Mouse (Mus musculus) intestine, postnatal 0 days (tissue): ENCODE results near the gene Sbno2. TPM values are rescaled to one million over a fixed set of nuclear protein-coding genes. Genes with fewer than 3 reads are reported as not detected.
A peak's percentile ranks its signal among the peaks of the same experiment; 100 is the strongest.

Experiments used
- ATAC-seq: fragments of 200-750 bp; cut with Nextera tagmentation; 2 replicates; pipeline ENCODE4 v1.8.0; 2017; ENCODE audit warnings: mild to moderate bottlenecking, moderate TSS enrichment, moderate library complexity
- H3K27ac ChIP-seq: fragments of 300-500 bp; sonication (generic); 2 replicates; pipeline ENCODE4 v1.5.1; 2014; ENCODE audit warnings: mild to moderate bottlenecking, low read depth, low read length, moderate library complexity
- H3K27me3 ChIP-seq: fragments of 300-500 bp; sonication (generic); replicated peaks from 2 replicates; pipeline ENCODE4 v1.6.1; 2014; ENCODE audit warnings: low read length, mixed read lengths; ENCODE audit not compliant: control insufficient read depth, insufficient read depth
- H3K36me3 ChIP-seq: fragments of 300-500 bp; sonication (generic); 2 replicates; pipeline ENCODE4 v1.6.1; 2014; ENCODE audit warnings: mild to moderate bottlenecking, moderate library complexity; ENCODE audit not compliant: control insufficient read depth, insufficient read depth
- H3K4me1 ChIP-seq: fragments of 300-500 bp; sonication (generic); replicated peaks from 2 replicates; pipeline ENCODE4 v1.6.1; 2014; ENCODE audit warnings: antibody characterized with exemption, low read length, mixed read lengths; ENCODE audit not compliant: control insufficient read depth, insufficient read depth
- H3K4me2 ChIP-seq: fragments of 300-500 bp; sonication (generic); replicated peaks from 2 replicates; pipeline ENCODE4 v1.6.1; 2014; ENCODE audit warnings: low read depth, mild to moderate bottlenecking, moderate library complexity
- H3K4me3 ChIP-seq: fragments of 300-500 bp; sonication (generic); 2 replicates; pipeline ENCODE4 v1.5.1; 2014; ENCODE audit warnings: low read depth, low read length
- H3K9ac ChIP-seq: fragments of 300-500 bp; sonication (generic); 2 replicates; pipeline ENCODE4 v1.6.1; 2014; ENCODE audit warnings: mild to moderate bottlenecking, low read depth, low read length
- H3K9me3 ChIP-seq: fragments of 300-500 bp; sonication (generic); 2 replicates; pipeline ENCODE4 v1.6.1; 2016; ENCODE audit warnings: mixed run types; ENCODE audit not compliant: control insufficient read depth
- CTCF ChIP-seq: sonication (generic); IDR thresholded peaks from 2 replicates; pipeline ENCODE4 v1.5.1; 2016; ENCODE audit warnings: low read depth, mild to moderate bottlenecking, control low read depth, antibody characterized with exemption, moderate library complexity
- WGBS: fragments of 180-500 bp; shearing (Covaris S2); extraction: QIAGEN DNeasy Blood & Tissue Kit; methylation state at CpG from one replicate; pipeline ENCODE4 v1.1.7; 2014; 5-methylcytosine and 5-hydroxymethylcytosine counted together
- polyA plus RNA-seq: library from polyadenylated mRNA; unstranded; fragments of >200 nt; fragmentation: Nextera tagmentation; extraction: Ambion mirVana; gene quantifications from 2 replicates; pipeline ENCODE4 v1.2.1, GENCODE M21; 2015

Gene Sbno2
- polyA plus RNA-seq, 1 experiment from 2014 or later, result 9.8 TPM

DNA sequence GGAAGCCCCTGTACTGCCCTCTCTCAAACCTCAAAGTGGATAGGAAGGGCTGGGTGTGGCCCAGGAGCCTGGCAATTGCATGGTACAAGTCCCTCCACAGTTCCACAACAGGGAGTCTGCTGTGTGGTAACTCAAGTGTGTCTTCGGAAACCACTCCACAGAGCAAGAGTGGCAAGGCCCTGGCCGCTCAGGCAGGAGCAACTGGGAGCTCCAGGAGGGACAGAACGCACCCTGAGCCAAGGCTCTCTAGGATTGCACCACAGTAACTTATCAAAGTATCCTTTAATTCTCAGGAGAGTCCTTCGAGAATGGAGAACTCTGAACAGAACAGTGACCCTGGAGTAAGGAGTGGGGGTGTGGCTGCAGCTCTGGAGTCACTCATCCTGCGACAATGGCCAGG is 69.7 kb downstream of the Sbno2 start:
- Histone ChIP-seq H3K9me3 (no peaks in the 10 kb centered on the region), H3K4me1 (peaks cover 6% of the 10 kb centered on the region), H3K4me3 (no peak overlapping the region), H3K9ac (no peak overlapping the region), H3K4me2 (no peak overlapping the region), H3K27ac (peak overlapping the region; percentile 30; the same call in 1 of the 2 replicates), H3K36me3 (peaks cover 32% of the 10 kb centered on the region), H3K27me3 (no peaks in the 10 kb centered on the region)
- WGBS, result 75% methylated on average over 5 of the region's 5 CpGs
- ATAC-seq, result no peak
- TF ChIP-seq CTCF, result no peak

DNA sequence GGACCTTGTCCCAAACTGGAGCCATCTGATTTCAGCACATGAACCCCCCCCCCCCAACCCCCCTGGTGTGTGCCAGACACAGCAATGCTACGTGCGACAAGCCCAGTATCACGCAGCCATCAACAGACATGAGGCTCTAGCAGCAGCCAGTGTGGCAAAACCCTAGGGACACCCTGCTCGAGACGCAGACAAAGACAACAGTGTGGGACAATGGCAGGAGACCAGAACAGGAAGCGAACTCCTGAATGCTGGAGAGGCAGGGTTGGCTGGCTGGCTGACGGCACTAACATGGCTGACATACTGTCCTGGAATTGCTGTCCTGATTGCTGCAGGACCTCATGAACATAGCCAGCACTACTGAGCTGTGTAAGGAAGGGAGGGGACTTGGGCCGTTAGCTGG is 70.2 kb downstream of the Sbno2 start:
- Histone ChIP-seq H3K36me3 (peaks cover 32% of the 10 kb centered on the region), H3K4me3 (no peak overlapping the region), H3K4me1 (peaks cover 6% of the 10 kb centered on the region), H3K4me2 (no peak overlapping the region), H3K27me3 (no peaks in the 10 kb centered on the region), H3K9me3 (no peaks in the 10 kb centered on the region), H3K27ac (peak overlapping the region; percentile 30; the same call in 1 of the 2 replicates), H3K9ac (no peak overlapping the region)
- no peak for ATAC-seq
- WGBS, result 81% methylated on average over 8 of the region's 8 CpGs
- no peak for TF ChIP-seq CTCF

DNA sequence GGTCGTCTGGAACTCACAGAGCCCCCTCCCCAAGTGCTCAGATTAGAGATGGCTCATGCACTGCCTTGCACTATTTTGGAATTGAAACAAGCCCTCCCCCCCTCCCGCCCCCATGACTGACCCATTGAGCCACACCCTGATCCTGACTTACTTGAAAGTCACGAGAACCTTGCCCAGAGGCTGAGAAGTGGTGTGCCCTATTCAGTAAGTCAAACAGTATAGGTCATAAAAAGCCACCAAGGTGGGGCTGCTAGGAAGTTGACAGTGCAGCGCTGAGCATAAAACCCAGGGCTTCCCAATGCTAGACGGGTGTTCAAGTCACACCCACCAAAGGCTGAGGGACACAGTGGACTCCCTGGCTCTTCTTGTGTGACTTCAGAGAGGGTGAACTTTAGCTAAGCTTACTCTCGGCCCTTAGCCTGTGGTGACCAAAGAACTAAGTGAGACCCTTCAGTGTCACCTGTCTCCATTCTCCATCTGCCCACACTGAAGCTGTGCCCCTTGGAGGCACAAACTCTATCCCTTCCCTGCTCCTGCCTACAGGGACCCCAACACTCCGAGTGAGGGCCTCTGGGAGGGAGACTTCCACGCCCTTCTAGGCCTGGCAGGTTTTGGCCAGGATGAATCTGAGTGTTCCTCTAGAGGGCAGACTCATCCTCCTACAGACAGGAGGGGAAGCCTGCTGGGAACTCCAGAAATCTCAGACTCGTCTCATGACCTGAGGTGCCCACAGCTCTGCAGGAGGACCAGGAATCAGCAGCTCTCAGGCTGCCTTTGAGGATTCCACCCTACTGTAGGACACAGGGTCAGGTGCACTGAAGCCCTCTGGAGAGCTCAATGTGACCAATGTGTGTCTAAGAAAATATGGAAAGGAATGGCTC is 71.6 kb downstream of the Sbno2 start:
- WGBS, result 16% methylated on average over 9 of the region's 9 CpGs
- no peaks in the 10 kb centered on the region for H3K9me3 ChIP-seq
- H3K27me3 ChIP-seq, result no peaks in the 10 kb centered on the region
- peak overlapping the region; percentile 70 for H3K27ac ChIP-seq
- peaks cover 3% of the 10 kb centered on the region for H3K4me1 ChIP-seq
- H3K9ac ChIP-seq, result no peak overlapping the region; the same call in 1 of the 2 replicates
- peaks cover 32% of the 10 kb centered on the region for H3K36me3 ChIP-seq
- no peak overlapping the region for H3K4me3 ChIP-seq
- peak; percentile 82 for TF ChIP-seq CTCF
- peak; percentile 87 for ATAC-seq
- peak overlapping the region; percentile 35; the same call in 1 of the 2 replicates for H3K4me2 ChIP-seq

DNA sequence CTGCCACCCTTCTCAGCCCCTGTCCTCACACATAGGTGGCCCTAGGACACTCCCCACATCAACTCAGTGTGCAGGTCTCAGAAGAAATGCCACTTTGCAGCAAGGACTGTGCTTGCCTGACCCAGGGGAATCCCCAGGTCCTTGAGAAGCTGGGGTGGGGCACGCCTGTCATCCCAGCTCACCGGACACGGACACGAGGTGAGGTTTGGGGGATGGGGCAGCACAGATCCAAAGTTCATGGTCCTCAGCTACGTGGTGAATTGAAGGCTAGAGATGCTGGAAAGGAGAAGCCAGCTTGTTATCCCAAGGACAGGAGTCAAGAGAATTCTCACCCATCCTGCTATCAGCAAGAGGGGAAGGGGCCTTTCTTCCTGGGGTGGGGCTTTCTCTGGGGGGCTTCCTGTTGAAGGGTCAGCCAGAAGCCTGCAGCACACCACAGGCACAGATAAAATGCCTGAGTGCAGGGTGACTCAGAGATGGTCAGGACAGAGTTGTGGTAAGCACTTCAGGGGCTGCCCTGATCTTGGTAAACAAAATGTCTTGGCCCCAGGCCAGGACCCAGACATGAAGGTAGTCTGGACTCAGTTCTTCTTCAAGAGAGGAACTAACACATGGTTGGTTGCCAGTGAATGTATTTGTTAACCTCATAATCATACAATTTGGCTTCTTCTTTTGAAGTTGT is 72.4 kb downstream of the Sbno2 start:
- WGBS, result 10% methylated on average over 5 of the region's 5 CpGs

DNA sequence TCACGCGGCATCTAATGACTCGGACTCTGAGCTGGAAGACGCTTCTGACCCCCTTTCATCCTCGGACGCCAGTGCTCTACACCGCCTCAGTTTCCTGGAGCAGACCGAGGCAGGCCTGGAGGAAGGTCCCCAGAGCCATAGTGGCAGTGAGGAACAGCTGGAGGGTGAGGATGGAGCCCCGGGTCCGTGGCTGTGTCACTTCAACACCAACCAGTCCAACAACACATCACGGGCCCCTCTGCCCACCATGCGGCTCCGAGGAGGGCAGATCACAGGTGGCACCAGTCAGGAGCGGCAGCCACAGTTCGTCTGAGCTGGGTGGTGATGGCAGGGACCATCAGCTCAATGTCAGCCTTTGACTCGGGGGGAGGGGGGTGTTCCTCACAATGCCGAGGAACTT is 74.6 kb downstream of the Sbno2 start:
- Histone ChIP-seq H3K27me3 (no peaks in the 10 kb centered on the region), H3K36me3 (peaks cover 7% of the 10 kb centered on the region), H3K4me2 (no peak overlapping the region), H3K9me3 (no peaks in the 10 kb centered on the region), H3K4me1 (peaks cover 6% of the 10 kb centered on the region; the same call in 1 of the 2 replicates), H3K4me3 (no peak overlapping the region), H3K9ac (no peak overlapping the region), H3K27ac (no peak overlapping the region)
- TF ChIP-seq CTCF, result no peak
- WGBS, result 85% methylated on average over 17 of the region's 17 CpGs
- no peak for ATAC-seq

More for the DNA sequence above, 72.4 kb downstream of the Sbno2 start:
- Histone ChIP-seq H3K4me1 (peaks cover 3% of the 10 kb centered on the region), H3K4me2 (peak overlapping the region; percentile 35), H3K9me3 (no peaks in the 10 kb centered on the region), H3K36me3 (peaks cover 26% of the 10 kb centered on the region), H3K9ac (no peak overlapping the region; the same call in 1 of the 2 replicates), H3K27me3 (no peaks in the 10 kb centered on the region), H3K27ac (peak overlapping the region; percentile 70), H3K4me3 (no peak overlapping the region)
- peak; percentile 75 for ATAC-seq
- TF ChIP-seq CTCF, result no peak

DNA sequence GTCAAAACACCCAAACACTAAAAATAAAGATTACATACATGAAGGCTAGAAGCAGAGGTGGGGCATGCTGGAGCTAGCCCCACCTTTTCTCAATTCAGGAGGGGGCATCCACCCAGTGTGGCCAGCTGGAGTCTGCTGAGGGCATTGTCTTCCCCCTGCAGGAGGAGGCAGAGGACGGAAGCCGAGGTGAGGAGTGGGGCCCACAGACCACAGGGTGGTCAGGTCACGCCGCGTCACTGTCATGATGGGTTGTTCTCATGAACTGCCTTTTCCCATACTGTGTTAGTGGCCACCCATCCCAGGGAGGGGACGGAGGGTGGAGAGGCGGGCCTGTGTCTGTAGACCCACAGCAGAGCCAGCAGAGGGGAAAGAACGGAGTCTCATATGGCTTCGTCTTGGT is 75.2 kb downstream of the Sbno2 start:
- no peak overlapping the region for H3K27ac ChIP-seq
- 90% methylated on average over 9 of the region's 9 CpGs for WGBS

More for the DNA sequence above, 75.2 kb downstream of the Sbno2 start:
- Histone ChIP-seq H3K9me3 (no peaks in the 10 kb centered on the region), H3K4me2 (no peak overlapping the region), H3K4me1 (peaks cover 6% of the 10 kb centered on the region; the same call in 1 of the 2 replicates), H3K36me3 (peaks cover 2% of the 10 kb centered on the region), H3K4me3 (no peak overlapping the region), H3K9ac (no peak overlapping the region), H3K27me3 (no peaks in the 10 kb centered on the region)
- no peak for ATAC-seq
- no peak for TF ChIP-seq CTCF
